Mouse (Mus musculus) megakaryocyte, embryonic 14.5 days (primary cell): ENCODE measurements at regions not wholly inside any gene's neighbourhood (a gene's known extent, or its start where the extent isn't known, plus 50 kb on each side); places are given as distances from the start of the nearest gene placed in this dataset.

ENCODE experiments used
- FLI1 ChIP-seq: IDR thresholded peaks from 2 replicates; pipeline ENCODE4 v1.6.1; 2012; ENCODE audit warnings: low read length, inconsistent platforms, mixed read lengths
- GATA1 ChIP-seq: IDR thresholded peaks from 3 replicates; pipeline ENCODE4 v1.6.1; 2012; ENCODE audit warnings: mixed read lengths, low read length, inconsistent platforms, borderline replicate concordance

- TF ChIP-seq GATA1, result no peak
- TF ChIP-seq FLI1, result no peak
Observed at GRCm38 (mm10) chr4:70810311-70810955, 275.6 kb upstream of the Megf9 start.
